Comparison of ENCODE assay signal across 8 mouse cellular contexts in genomic region chr7:72543946-72544345, GRCm38 (mm10).
DNase-seq lines count a peak whose midpoint lies in the region; ATAC-seq lines count a peak whose summit lies in the region.

No protein-coding gene starts in this region.

- DNase-seq in heart, adult 11 months = peak; percentile 84
- no peak for DNase-seq in heart, postnatal 14 days
- peak; percentile 18 for DNase-seq in urinary bladder, postnatal 14 days (ENCODE audit: low spot score)
- DNase-seq in urinary bladder, postnatal 36 days (ENCODE audit: low spot score in 2 of 2) = no peak
- DNase-seq in kidney, adult 9 months = peak; percentile 61
- peak; percentile 16 for DNase-seq in yolk sac, embryonic 10.5 days (ENCODE audit: low spot score)
- DNase-seq in frontal cortex, postnatal 25 days (ENCODE audit: low spot score in 2 of 2) = no peak

- intact Hi-C loops in heart, postnatal 14 days (cut with DNase I) = no loop called here

- no peak for ATAC-seq in megakaryocyte progenitor cell, adult 5-6 weeks (replicated peaks; ENCODE audit: poor library complexity)

Comparison
In these comparisons a context has a peak if more than half of its experiments do, and no peak if none do; other contexts are left out.
1. DNase-seq: peak in heart, adult 11 months (single experiment), urinary bladder, postnatal 14 days (single experiment), kidney, adult 9 months (single experiment) and yolk sac, embryonic 10.5 days (single experiment); none in heart, postnatal 14 days (0 of 2), urinary bladder, postnatal 36 days (0 of 2) and frontal cortex, postnatal 25 days (0 of 2).